Mouse (Mus musculus) Patski (cell line): ENCODE measurements around the gene Usp12. TPM values are rescaled to one million over a fixed set of nuclear protein-coding genes. Genes with fewer than 3 reads are reported as not detected.

Source experiments
- ATAC-seq: fragments of 100-300 bp; one replicate; pipeline ENCODE4 v1.8.0; 2021
- CTCF ChIA-PET: fragments of 350-600 bp; sonication (Branson Sonifier 250); formaldehyde crosslinking; loops from one replicate; lab custom pipeline; 2022; ENCODE audit warnings: inconsistent platforms; lab: Charles Lee
- POLR2A ChIA-PET: fragments of 350-600 bp; sonication (Branson Sonifier 250); formaldehyde crosslinking; loops from one replicate; lab custom pipeline; 2022; ENCODE audit warnings: antibody characterized with exemption, inconsistent platforms; lab: Charles Lee
- DNase-seq: peaks from one replicate; pipeline ENCODE4 v3.0.0-alpha.2; 2011; ENCODE audit warnings: low read depth, low spot score
- H3K27me3 ChIP-seq: fragments of 371-371 bp; one replicate; pipeline ENCODE4 v1.5.1; 2021
- CTCF ChIP-seq: fragments of 100-300 bp; IDR thresholded peaks from one replicate; pipeline ENCODE4 v1.5.1; 2021
- in situ Hi-C: fragments of 300-500 bp; cut with MboI; formaldehyde crosslinking; loops from 3 replicates; pipeline ENCODE4 v1.11.1; 2018; ENCODE audit warnings: low pct_unique_long_range_greater_than_20kb, mixed read lengths
- polyA plus RNA-seq: library from polyadenylated mRNA; unstranded; gene quantifications from one replicate; pipeline ENCODE4 v1.2.3, GENCODE M21; 2021

Gene Usp12
- polyA plus RNA-seq, 1 experiment from 2014 or later, result 135 TPM

- DNase-seq (no peak), ATAC-seq (peak; percentile 44)
- ChIA-PET CTCF (interaction anchor here (0.8 to 5.0 kb wide), 21 partner anchors 10 to 214 kb away, joined by 3 to 60 read pairs (median 6); partner anchors contain the start of gene Rasl11a), POLR2A (interaction anchor here (0.6 to 7.6 kb wide), 12 partner anchors 10 to 212 kb away, joined by 3 to 85 read pairs (median 7); partner anchors contain the start of genes Rasl11a and Usp12)
- in situ Hi-C loops, result loop anchor here (5.0 to 25.0 kb wide), 3 partner anchors 156 to 1021 kb away; partner anchors contain the start of gene Rasl11a
- no peaks in the 10 kb centered on the region for H3K27me3 ChIP-seq
- no peak for TF ChIP-seq CTCF
Observed at GRCm38 (mm10) chr5:146691745-146692144, 103.1 kb downstream of the Usp12 start.

- H3K27me3 ChIP-seq, result no peaks in the 10 kb centered on the region
- no peak for TF ChIP-seq CTCF
- in situ Hi-C loops, result loop anchor here (25.0 kb wide), 1 partner anchor 1025 kb away; no protein-coding TSS in a partner anchor
- CTCF ChIA-PET, result interaction anchor here (1.1 to 3.5 kb wide), 6 partner anchors 9 to 630 kb away, joined by 3 to 27 read pairs (median 4); no protein-coding TSS in a partner anchor
- DNase-seq, result peak; percentile 71
- POLR2A ChIA-PET, result interaction anchor here (1.4 to 7.6 kb wide), 6 partner anchors 8 to 159 kb away, joined by 3 to 85 read pairs (median 6); partner anchors contain the start of gene Rasl11a
- peak; percentile 77 for ATAC-seq
Observed at GRCm38 (mm10) chr5:146687541-146688313, 107.1 kb downstream of the Usp12 start.

- TF ChIP-seq CTCF, result no peak
- no peaks in the 10 kb centered on the region for H3K27me3 ChIP-seq
- in situ Hi-C loops, result loop anchor here (25.0 kb wide), 1 partner anchor 1025 kb away; no protein-coding TSS in a partner anchor
- ATAC-seq (no peak), DNase-seq (no peak)
- ChIA-PET CTCF (interaction anchor here (1.2 to 3.5 kb wide), 6 partner anchors 9 to 20 kb away, joined by 3 to 27 read pairs (median 6); no protein-coding TSS in a partner anchor), POLR2A (interaction anchor here (1.2 to 7.6 kb wide), 5 partner anchors 7 to 160 kb away, joined by 4 to 85 read pairs (median 7); partner anchors contain the start of gene Rasl11a)
Observed at GRCm38 (mm10) chr5:146686954-146687353, 107.9 kb downstream of the Usp12 start.

Other genes with a start within 250 kb of the Usp12 start
- gene Gm3415, start 238.9 kb downstream of the Usp12 start, polyA plus RNA-seq, result not detected
- 0.03 TPM for gene Gpr12, start 209.8 kb downstream of the Usp12 start, polyA plus RNA-seq
- gene Rpl21, start 37.9 kb upstream of the Usp12 start, polyA plus RNA-seq, result 581 TPM
- gene Rasl11a, start 50.1 kb upstream of the Usp12 start, polyA plus RNA-seq, result 630 TPM
- 77.9 TPM for gene Gtf3a, start 153.7 kb upstream of the Usp12 start, polyA plus RNA-seq
- gene Mtif3, start 168.8 kb upstream of the Usp12 start, polyA plus RNA-seq, result 39.6 TPM